Mouse (Mus musculus) G1E (cell line): ENCODE data around the gene Coa4.

Experiments
- CTCF ChIP-seq: IDR thresholded peaks from 2 replicates; pipeline ENCODE4 v1.5.1; 2012; ENCODE audit warnings: low read depth, low read length, inconsistent platforms, mixed read lengths
- GATA1 ChIP-seq: IDR thresholded peaks from 2 replicates; pipeline ENCODE4 v1.6.1; 2012; ENCODE audit warnings: borderline replicate concordance, low read length, inconsistent platforms, mixed read lengths
- POLR2AphosphoS5 ChIP-seq: IDR thresholded peaks from 2 replicates; pipeline ENCODE4 v1.6.1; 2012; ENCODE audit warnings: low read depth, low read length, inconsistent platforms; ENCODE audit not compliant: insufficient replicate concordance

GRCm38 (mm10) chr7:100582727-100583236, 45.9 kb downstream of the Coa4 start:
- TF ChIP-seq CTCF (no peak), GATA1 (no peak), POLR2AphosphoS5 (no peak)
